Mouse (Mus musculus) kidney, adult 9 months (tissue): ENCODE measurements at regions not wholly inside any gene's neighbourhood (a gene's known extent, or its start where the extent isn't known, plus 50 kb on each side); places are given as distances from the start of the nearest gene placed in this dataset.
"Not testable (repeated sequence)": the region's sequence is repeated elsewhere in the genome, so short reads cannot be mapped to it uniquely, and the experiment has no call there.

ENCODE experiments used
- DNase-seq: peaks from one replicate; pipeline ENCODE4 v3.0.0; 2022

- DNase-seq, result no peak
Observed at GRCm38 (mm10) chr13:20039590-20039989, 50.8 kb upstream of the Elmo1 start.

DNA sequence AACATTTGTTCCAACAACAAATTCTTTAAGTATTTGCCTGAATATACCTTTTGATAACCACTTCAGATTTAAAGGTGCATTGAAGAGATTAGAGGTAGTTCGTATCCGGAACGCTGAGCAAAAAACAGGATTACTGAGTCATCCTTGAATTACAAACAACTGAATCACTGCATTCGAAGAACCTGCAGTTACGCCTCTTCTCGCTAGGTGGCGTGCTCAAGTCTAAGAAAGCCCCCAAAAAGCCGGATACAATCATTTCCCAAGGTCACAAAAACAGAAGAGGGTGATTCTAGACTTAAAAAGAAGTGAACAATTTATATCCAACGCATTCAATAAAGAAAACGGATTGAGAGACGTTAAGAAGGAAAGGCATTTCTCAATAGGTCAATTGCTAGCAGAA is 51.9 kb upstream of the Elmo1 start:
- DNase-seq, result peak; percentile 33

- DNase-seq, result no peak
Observed at GRCm38 (mm10) chr13:20037436-20037835, 53.0 kb upstream of the Elmo1 start.

GRCm38 (mm10) chr13:20033937-20034735 is 56.3 kb upstream of the Elmo1 start:
- DNase-seq, result no peak

- DNase-seq, result no peak
Observed at GRCm38 (mm10) chr13:20031660-20032059, 58.7 kb upstream of the Elmo1 start.

GRCm38 (mm10) chr13:20031082-20031481 is 59.3 kb upstream of the Elmo1 start:
- DNase-seq, result no peak

- DNase-seq, result no peak
Observed at GRCm38 (mm10) chr13:20026612-20027011, 63.8 kb upstream of the Elmo1 start.

GRCm38 (mm10) chr13:20016454-20016853 is 73.9 kb upstream of the Elmo1 start:
- not testable (repeated sequence) for DNase-seq

GRCm38 (mm10) chr13:20012621-20013020 is 77.8 kb upstream of the Elmo1 start:
- DNase-seq, result peak; percentile 9

DNA sequence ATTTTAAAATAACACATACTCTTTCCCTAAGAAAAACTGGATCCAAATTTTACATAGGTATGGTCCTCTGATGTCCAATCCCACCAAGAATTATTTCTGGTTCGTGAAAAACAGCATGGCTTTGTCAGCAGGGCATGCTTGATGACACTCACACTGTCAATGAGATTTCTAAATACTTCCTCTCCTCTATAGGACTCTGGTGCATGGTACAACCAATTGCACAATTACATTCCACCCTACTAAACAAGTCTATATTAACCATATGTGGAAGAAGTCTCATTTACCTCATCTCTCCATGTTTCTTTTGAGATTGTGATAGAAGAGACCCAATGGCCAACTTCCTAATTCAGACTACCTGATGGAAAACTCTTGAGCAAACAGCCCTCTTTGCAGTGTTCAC is 81.2 kb upstream of the Elmo1 start:
- no peak for DNase-seq

DNA sequence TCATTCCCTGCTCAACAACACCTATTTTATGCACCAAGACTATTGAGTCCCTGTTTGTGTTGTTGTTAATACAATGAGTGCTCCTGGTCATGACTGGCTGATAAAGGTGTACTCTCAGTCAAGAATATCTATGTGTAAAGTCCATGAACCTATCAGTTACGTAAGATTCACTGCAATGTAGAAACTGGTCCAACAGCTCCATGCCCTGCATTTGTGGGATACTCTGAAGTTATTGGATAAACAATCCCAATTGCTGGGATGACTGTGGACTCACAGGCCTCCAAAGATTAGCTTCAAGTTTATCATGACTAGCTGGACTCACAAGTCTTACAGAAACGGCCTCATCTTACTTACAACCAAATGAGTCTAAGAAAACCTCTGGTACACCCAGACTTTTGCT is 82.8 kb upstream of the Elmo1 start:
- DNase-seq, result no peak

DNA sequence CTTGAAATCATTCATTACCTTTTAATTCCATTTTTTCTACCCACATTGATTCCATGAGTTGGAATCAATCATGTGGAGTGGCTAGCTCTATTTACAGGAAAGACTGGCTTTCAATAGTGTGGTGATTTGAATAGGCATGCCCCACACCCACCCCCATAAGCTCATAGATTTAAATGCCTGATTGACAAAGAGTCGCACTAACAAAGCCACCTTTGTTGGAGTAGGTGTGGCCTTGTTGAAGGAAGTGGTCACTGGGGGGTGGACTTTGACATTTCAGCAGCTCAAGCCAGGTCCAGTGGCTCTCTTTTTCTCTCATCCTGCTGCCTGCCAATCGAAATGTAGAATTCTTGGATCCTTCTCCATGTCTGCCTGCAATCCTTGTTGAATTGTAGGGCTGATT is 92.8 kb upstream of the Elmo1 start:
- DNase-seq, result no peak

DNA sequence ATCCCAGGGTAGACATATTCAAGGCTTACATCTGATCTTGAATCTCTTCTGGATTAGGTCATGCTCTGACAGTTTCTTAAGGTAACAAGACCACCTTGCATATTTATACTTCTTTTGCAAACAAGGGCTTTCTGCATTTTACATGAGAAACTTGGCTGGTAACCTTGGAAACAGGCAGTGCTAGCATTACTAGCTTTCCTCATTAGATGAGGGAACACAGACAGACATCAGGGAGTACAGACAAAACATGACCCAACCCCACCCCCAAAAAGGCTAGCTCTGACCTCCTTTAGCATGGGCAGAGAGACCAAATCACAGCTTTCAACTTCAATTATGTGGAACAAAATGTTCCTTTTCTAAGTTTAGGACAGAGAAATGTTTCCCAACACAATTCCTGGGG is 114.8 kb upstream of the Elmo1 start:
- DNase-seq, result no peak

- DNase-seq, result no peak
Observed at GRCm38 (mm10) chr13:19966566-19966965, 123.8 kb upstream of the Elmo1 start.

- DNase-seq, result no peak
Observed at GRCm38 (mm10) chr13:19963031-19963430, 127.4 kb upstream of the Elmo1 start.

GRCm38 (mm10) chr13:19928761-19929160 is 104.7 kb upstream of the Gpr141 start:
- no peak for DNase-seq

DNA sequence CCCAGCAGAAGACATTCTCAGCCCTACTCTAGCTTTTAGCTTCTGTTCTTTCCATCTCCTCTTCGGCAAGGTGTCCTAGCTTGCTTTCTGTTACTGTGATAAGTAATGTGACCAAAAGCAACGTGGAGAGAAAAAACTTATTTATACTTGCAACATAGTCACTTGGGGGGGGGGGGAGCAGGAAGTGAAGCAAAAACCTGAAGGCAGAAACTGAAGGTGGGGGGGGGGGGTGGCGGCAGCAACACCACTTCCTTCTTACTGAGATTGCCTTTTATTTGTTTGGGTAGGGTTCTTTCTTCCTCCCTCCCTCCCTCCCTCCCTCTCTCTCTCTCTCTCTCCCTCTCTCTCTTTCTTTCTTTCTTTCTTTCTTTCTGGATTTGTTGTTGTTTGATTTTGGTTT is 103.8 kb upstream of the Gpr141 start:
- DNase-seq, result no peak

- no peak for DNase-seq
Observed at GRCm38 (mm10) chr13:19921084-19921827, 97.2 kb upstream of the Gpr141 start.

- no peak for DNase-seq
Observed at GRCm38 (mm10) chr13:19911860-19912584, 88.0 kb upstream of the Gpr141 start.

- DNase-seq, result no peak
Observed at GRCm38 (mm10) chr13:19902786-19903185, 78.7 kb upstream of the Gpr141 start.

- no peak for DNase-seq
Observed at GRCm38 (mm10) chr13:19897191-19897590, 73.1 kb upstream of the Gpr141 start.

DNA sequence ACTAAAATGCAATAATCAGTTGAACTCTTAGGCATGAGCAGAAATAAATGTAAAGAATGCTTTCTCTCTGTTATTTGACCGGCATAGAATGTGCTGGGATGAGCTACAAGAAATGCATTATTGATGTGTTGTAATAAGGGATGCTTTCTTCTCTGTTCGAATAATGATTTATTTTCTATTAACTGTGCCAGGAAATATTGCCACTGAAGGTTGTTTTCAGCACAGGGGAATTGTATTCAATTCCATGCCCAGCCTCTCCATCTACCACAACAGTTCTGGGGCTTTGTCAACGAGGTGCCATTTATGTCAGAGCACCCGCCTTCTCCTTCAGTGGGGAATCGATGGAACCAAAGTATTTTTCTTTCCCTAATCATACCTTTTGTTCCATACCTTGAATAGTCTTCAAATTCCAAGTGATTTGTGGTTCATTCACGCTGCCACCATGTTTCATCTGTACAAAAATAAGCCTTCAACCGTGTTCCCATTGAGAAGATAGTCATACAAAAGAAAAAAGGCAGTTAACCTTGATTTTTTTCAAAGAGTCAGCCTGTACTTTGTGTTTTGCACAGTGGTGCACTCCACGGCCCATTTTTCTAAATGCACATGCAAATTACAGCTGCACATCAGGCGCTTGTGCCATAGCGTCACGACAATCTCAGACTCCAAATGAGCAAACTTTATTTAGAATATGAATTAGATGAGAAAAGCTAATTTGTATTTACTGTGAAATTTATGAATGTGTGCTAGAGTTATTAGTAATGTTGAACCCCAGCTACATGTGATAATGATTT is 65.1 kb upstream of the Gpr141 start:
- DNase-seq, result no peak
